Mouse (Mus musculus) forebrain, embryonic 16.5 days (tissue): ENCODE measurements at regions not wholly inside any gene's neighbourhood (a gene's known extent, or its start where the extent isn't known, plus 50 kb on each side); places are given as distances from the start of the nearest gene placed in this dataset.

Experiments
- ATAC-seq: fragments of 200-750 bp; cut with Nextera tagmentation; 2 replicates; pipeline ENCODE4 v1.8.0; 2017; ENCODE audit warnings: mild to moderate bottlenecking, moderate library complexity
- H3K27ac ChIP-seq: fragments of 300-500 bp; sonication (generic); 2 replicates; pipeline ENCODE4 v1.5.1; 2014; ENCODE audit warnings: low read length, control low read depth
- H3K27me3 ChIP-seq: fragments of 300-500 bp; sonication (generic); replicated peaks from 2 replicates; pipeline ENCODE4 v1.6.1; 2014; ENCODE audit warnings: low read length; ENCODE audit not compliant: control insufficient read depth, insufficient read depth
- H3K36me3 ChIP-seq: fragments of 300-500 bp; sonication (generic); 2 replicates; pipeline ENCODE4 v1.6.1; 2014; ENCODE audit not compliant: control insufficient read depth, insufficient read depth
- H3K4me1 ChIP-seq: fragments of 300-500 bp; sonication (generic); replicated peaks from 2 replicates; pipeline ENCODE4 v1.6.1; 2014; ENCODE audit warnings: low read length; ENCODE audit not compliant: control insufficient read depth, insufficient read depth
- H3K4me2 ChIP-seq: fragments of 300-500 bp; sonication (generic); 2 replicates; pipeline ENCODE4 v1.6.1; 2014; ENCODE audit warnings: mild to moderate bottlenecking, low read length, control low read depth
- H3K4me3 ChIP-seq: fragments of 300-500 bp; sonication (generic); replicated peaks from 2 replicates; pipeline ENCODE4 v1.5.1; 2014; ENCODE audit warnings: mild to moderate bottlenecking, low read length, control low read depth
- H3K9ac ChIP-seq: fragments of 300-500 bp; sonication (generic); replicated peaks from 2 replicates; pipeline ENCODE4 v1.6.1; 2014; ENCODE audit warnings: low read depth, low read length, control low read depth
- H3K9me3 ChIP-seq: fragments of 300-500 bp; sonication (generic); 2 replicates; pipeline ENCODE4 v1.6.1; 2016; ENCODE audit warnings: low read length; ENCODE audit not compliant: control insufficient read depth
- WGBS: fragments of 180-500 bp; shearing (Covaris S2); extraction: QIAGEN DNeasy Blood & Tissue Kit; methylation state at CpG from one replicate; pipeline ENCODE4 v1.1.7; 2014; 5-methylcytosine and 5-hydroxymethylcytosine counted together

DNA sequence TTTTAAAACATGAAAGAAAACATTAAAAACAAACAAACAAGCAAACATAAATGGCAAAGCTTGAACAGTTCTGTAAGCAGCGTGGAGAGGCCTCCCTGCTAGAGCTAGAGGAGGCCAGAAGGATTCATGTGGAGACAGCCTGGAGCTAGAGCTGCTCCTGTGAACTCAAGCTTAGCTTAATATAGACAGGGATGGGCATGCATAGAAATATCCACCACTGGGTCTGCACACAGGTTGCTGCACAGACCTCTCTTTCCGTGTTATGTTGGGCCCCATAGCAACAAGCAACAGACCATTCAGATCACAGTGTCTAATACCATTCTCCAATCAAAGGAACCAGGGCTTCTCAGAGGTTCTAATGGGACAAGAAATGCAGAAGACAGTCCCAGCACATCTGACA is 122.9 kb upstream of the Magi3 start:
- H3K4me2 ChIP-seq, result no peak overlapping the region
- no peaks in the 10 kb centered on the region for H3K36me3 ChIP-seq
- no peak; the same call in 1 of the 2 replicates for ATAC-seq
- H3K4me3 ChIP-seq, result no peak overlapping the region
- peaks cover 6% of the 10 kb centered on the region for H3K4me1 ChIP-seq
- no peak overlapping the region for H3K9ac ChIP-seq
- no peaks in the 10 kb centered on the region for H3K27me3 ChIP-seq
- no peak overlapping the region; the same call in 1 of the 2 replicates for H3K27ac ChIP-seq
- no peaks in the 10 kb centered on the region for H3K9me3 ChIP-seq
- 61% methylated on average over 2 of the region's 2 CpGs for WGBS

DNA sequence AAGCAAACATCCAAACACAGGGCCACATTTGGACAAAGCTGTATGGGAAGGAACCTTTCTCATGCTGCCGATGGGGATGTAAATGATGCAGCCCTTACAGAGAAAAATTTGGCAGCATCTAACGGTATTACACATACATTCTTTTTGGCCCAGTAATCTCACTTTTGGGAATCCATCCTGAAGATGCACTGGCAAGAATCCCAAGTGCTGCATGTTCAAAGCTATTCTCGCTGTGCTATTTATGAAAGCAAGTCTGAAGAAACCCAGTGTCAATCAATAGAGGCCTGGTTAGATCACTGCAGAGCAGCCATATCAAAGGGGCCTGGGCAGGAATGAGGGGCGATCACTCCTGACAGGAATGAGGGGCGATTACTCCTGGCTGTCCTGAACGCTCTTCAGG is 122.0 kb upstream of the Magi3 start:
- H3K27ac ChIP-seq, result peak overlapping the region; percentile 39
- H3K4me3 ChIP-seq, result no peak overlapping the region
- no peaks in the 10 kb centered on the region for H3K36me3 ChIP-seq
- no peaks in the 10 kb centered on the region for H3K9me3 ChIP-seq
- ATAC-seq, result peak; percentile 61
- WGBS, result 32% methylated on average over 6 of the region's 6 CpGs
- H3K9ac ChIP-seq, result no peak overlapping the region
- H3K27me3 ChIP-seq, result no peaks in the 10 kb centered on the region
- H3K4me1 ChIP-seq, result peaks cover 8% of the 10 kb centered on the region
- H3K4me2 ChIP-seq, result no peak overlapping the region

DNA sequence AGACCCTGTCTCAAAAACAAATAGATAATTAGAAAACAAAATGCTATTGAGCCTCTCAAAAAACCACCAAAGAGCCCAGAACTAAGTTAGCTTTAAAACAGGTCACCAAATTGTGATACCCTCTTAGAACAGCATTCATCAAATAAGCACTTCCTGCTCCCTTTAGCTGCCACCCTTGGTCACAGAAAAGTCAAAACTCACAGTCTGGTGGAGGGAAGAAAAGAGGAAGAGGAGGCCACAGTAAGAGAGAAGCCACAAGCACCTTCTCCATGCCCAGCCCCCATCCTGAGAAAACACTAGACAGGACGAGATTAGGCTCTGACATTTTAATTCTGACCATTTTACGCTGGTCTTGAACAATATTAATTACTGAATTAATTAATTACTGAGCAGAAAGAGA is 120.2 kb upstream of the Magi3 start:
- Histone ChIP-seq H3K9ac (no peak overlapping the region), H3K4me2 (no peak overlapping the region), H3K27ac (no peak overlapping the region), H3K4me3 (no peak overlapping the region), H3K9me3 (no peaks in the 10 kb centered on the region), H3K27me3 (no peaks in the 10 kb centered on the region), H3K4me1 (peaks cover 21% of the 10 kb centered on the region), H3K36me3 (no peaks in the 10 kb centered on the region)
- ATAC-seq, result no peak
- 74% methylated on average over 2 of the region's 2 CpGs for WGBS

- H3K4me3 ChIP-seq, result no peak overlapping the region
- H3K9me3 ChIP-seq, result no peaks in the 10 kb centered on the region
- H3K27me3 ChIP-seq, result no peaks in the 10 kb centered on the region
- 39% methylated on average over 5 of the region's 5 CpGs for WGBS
- no peaks in the 10 kb centered on the region for H3K36me3 ChIP-seq
- ATAC-seq, result peak; percentile 49
- H3K4me2 ChIP-seq, result no peak overlapping the region
- peak overlapping the region; percentile 19 for H3K27ac ChIP-seq
- H3K4me1 ChIP-seq, result peaks cover 20% of the 10 kb centered on the region
- no peak overlapping the region for H3K9ac ChIP-seq
Observed at GRCm38 (mm10) chr3:104336867-104337266, 116.7 kb upstream of the Magi3 start.

DNA sequence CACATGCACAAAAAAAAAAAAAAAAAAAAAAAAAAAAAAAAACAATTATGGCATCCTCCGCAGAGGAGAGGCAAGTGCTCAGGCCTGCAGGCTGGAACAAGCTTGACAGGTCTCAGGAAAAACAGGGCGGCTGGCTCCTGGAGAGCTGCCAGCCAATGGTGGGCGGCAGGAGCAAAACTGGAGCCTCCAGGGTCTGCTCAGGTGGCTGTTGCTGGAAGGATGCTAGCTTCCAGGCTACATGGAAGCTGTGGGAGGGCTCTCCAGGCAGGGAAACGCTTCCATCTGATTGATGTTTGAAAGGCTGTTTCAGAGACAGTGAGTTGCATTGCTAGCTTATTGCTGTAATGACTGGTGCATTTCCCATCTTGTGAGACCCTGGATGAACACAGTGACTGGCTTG is 116.1 kb upstream of the Magi3 start:
- no peaks in the 10 kb centered on the region for H3K36me3 ChIP-seq
- no peaks in the 10 kb centered on the region for H3K27me3 ChIP-seq
- 21% methylated on average over 4 of the region's 4 CpGs for WGBS
- peak; percentile 38 for ATAC-seq
- peaks cover 18% of the 10 kb centered on the region for H3K4me1 ChIP-seq
- no peak overlapping the region; the same call in 1 of the 2 replicates for H3K9ac ChIP-seq
- H3K9me3 ChIP-seq, result no peaks in the 10 kb centered on the region
- H3K4me2 ChIP-seq, result no peak overlapping the region
- no peak overlapping the region for H3K4me3 ChIP-seq
- peak overlapping the region; percentile 19 for H3K27ac ChIP-seq

- 71% methylated on average over 7 of the region's 7 CpGs for WGBS
- Histone ChIP-seq H3K4me3 (no peak overlapping the region), H3K27me3 (no peaks in the 10 kb centered on the region), H3K9ac (no peak overlapping the region), H3K36me3 (no peaks in the 10 kb centered on the region), H3K9me3 (no peaks in the 10 kb centered on the region), H3K4me2 (no peak overlapping the region), H3K27ac (no peak overlapping the region), H3K4me1 (peaks cover 18% of the 10 kb centered on the region)
- ATAC-seq, result no peak
Observed at GRCm38 (mm10) chr3:104334760-104335159, 114.6 kb upstream of the Magi3 start.

- H3K27me3 ChIP-seq, result no peaks in the 10 kb centered on the region
- no peak overlapping the region for H3K4me3 ChIP-seq
- no peaks in the 10 kb centered on the region for H3K9me3 ChIP-seq
- 65% methylated on average over 10 of the region's 10 CpGs for WGBS
- no peak for ATAC-seq
- no peak overlapping the region for H3K9ac ChIP-seq
- H3K27ac ChIP-seq, result no peak overlapping the region
- H3K4me1 ChIP-seq, result peaks cover 18% of the 10 kb centered on the region
- no peak overlapping the region for H3K4me2 ChIP-seq
- no peaks in the 10 kb centered on the region for H3K36me3 ChIP-seq
Observed at GRCm38 (mm10) chr3:104333345-104333744, 113.2 kb upstream of the Magi3 start.

DNA sequence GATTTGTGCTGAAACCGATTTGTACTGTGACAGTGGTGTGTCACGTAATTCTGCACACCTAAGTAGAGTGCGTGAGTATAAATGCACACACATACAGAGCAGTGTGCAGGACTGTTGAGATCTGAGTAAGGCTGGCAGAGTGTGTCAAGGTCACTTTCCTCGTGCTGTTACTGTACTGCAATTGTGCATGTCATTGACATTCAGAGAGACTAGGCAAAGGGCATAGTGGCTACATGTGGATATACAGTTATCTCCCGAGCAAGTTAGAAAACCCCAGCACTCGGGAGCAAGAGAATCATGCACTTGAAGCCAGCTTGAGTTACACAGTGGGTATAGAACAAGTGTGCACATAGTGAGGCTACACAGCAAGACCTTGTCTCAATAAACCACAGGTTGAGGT is 110.5 kb upstream of the Magi3 start:
- Histone ChIP-seq H3K4me3 (no peak overlapping the region), H3K27me3 (no peaks in the 10 kb centered on the region)

DNA sequence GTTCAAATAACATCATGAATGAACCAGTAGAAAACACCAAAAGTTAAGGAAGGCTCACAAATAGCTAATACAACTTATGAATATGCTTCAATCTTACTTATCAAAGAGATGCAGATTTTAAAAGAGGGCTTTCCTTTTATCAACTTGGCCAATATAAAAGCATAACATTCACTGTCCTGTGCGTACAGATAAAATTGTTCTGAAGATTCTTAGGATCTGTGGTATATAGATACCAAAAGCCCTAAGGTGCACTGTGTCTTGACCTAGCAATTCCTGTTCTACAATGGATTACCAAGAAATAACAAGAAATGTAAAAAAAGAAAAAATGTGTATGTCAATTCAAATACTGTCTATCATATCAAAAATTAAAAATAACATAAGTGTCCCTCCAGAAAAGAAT is 107.7 kb upstream of the Magi3 start:
- 0 out of 2 replicates have a peak, but pooled peaks cover 2% of the 10 kb centered on the region for H3K4me1 ChIP-seq
- no peak for ATAC-seq
- H3K27ac ChIP-seq, result no peak overlapping the region
- no peaks in the 10 kb centered on the region for H3K9me3 ChIP-seq
- WGBS, result 93% methylated on average over 1 of the region's 1 CpGs
- no peaks in the 10 kb centered on the region for H3K36me3 ChIP-seq
- no peak overlapping the region for H3K4me3 ChIP-seq
- H3K27me3 ChIP-seq, result no peaks in the 10 kb centered on the region
- H3K4me2 ChIP-seq, result no peak overlapping the region
- no peak overlapping the region for H3K9ac ChIP-seq

More for the DNA sequence above, 110.5 kb upstream of the Magi3 start:
- ATAC-seq, result no peak
- Histone ChIP-seq H3K36me3 (no peaks in the 10 kb centered on the region), H3K9ac (no peak overlapping the region), H3K9me3 (no peaks in the 10 kb centered on the region), H3K27ac (no peak overlapping the region), H3K4me2 (no peak overlapping the region), H3K4me1 (0 out of 2 replicates have a peak, but pooled peaks cover 2% of the 10 kb centered on the region)
- WGBS, result 85% methylated on average over 6 of the region's 6 CpGs

DNA sequence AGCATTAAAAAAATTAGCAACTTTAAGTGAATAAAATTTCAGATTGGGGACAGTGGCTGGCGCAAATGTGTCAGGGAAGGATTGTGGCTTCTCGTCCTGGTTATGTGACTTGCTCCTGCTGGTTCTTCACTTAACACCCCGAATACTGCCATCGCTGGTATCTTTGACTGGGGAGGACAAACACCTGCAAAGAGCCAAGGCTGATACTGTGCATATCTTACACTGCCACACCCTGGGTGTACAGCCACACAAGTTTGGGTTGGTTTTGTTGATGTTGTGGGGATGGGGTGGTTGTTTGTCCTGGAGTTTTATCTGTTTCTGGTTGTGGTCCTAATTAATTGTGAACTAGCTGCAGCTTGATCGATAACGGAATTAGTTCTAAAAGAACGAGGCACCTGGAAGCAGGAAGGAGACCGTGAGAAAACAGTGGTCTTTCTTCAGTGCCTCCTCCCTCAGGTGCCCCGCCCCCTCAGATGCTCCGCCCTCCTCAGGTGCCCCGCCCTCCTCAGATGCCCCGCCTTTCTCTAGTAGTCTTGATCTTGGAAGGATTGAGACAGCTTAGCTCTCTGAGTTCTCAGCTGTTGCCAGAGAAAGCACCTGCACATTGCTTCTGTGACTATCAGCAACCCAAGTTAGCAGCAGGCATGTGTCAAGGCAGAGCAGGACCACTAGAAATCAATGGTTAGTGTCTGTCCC is 107.0 kb upstream of the Magi3 start:
- Histone ChIP-seq H3K4me3 (no peak overlapping the region), H3K4me2 (no peak overlapping the region), H3K27me3 (no peaks in the 10 kb centered on the region), H3K27ac (no peak overlapping the region), H3K9me3 (no peaks in the 10 kb centered on the region), H3K4me1 (no peaks in the 10 kb centered on the region), H3K9ac (no peak overlapping the region), H3K36me3 (no peaks in the 10 kb centered on the region)
- ATAC-seq, result no peak
- WGBS, result 89% methylated on average over 12 of the region's 12 CpGs
